Mouse (Mus musculus): ENCODE results near the gene Tepp.

DNA sequence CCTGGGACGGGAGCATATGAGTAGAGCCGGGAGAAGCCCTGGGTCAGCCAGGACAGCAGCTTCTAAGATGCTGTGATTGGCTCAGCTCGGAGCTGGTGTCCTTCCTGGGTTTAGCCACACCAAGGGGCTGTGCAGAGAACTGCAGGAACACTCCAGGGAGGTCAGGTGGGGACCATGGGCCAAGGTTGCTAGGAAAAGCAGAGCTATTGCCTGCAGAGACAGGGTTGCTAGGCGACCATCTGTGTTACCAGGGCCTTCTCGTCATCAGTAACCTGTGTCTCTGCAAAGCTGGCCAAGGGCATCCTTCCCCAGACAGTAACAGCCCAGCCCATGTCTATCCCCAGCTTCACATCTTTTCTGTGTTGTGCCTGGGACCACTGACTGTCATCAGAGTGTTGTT lies 28.9 kb upstream of the Tepp start:
- TF ChIP-seq CTCF (IDR thresholded peaks at IDR 0.05; ENCODE audit: low read depth), result no peak
- TF ChIP-seq EP300 (IDR thresholded peaks at IDR 0.05; ENCODE audit: low read depth), result no peak

Measured in heart, postnatal 0 days (tissue).